ENCODE assay signal across 24 mouse cellular contexts in genomic region chr1:131357213-131357612, GRCm38 (mm10).
"Had no signal": no experiment of that assay in that cellular context is flagged by ENCODE, and none has a peak within 500 bp of the region (broad histone marks: within the 10 kb centered on the region; RNA-seq: fewer than 3 reads in every experiment).

No protein-coding gene starts in this region.

- H3K27ac ChIP-seq: heart, adult 2 months; heart, embryonic 13.5 days; heart, embryonic 15.5 days; hindbrain, embryonic 13.5 days; hindbrain, embryonic 15.5 days; hindbrain, postnatal 0 days; kidney, postnatal 0 days; left cerebral cortex, adult 2 months; limb, embryonic 10.5 days; limb, embryonic 12.5 days; liver, embryonic 12.5 days; liver, embryonic 14.5 days had no signal

- DNase-seq: gastrocnemius, postnatal 14 days; gastrocnemius, postnatal 36 days; heart, adult 11 months; heart, adult 2 months; heart, postnatal 14 days; heart, postnatal 36 days; kidney, adult 11 months; kidney, adult 8-10 months; kidney, postnatal 14 days; kidney, postnatal 36 days; layer of hippocampus, adult 9-11 months had no signal

- H3K4me1 ChIP-seq: heart, embryonic 15.5 days; hindbrain, embryonic 13.5 days; hindbrain, embryonic 15.5 days had no signal

- H3K27me3 ChIP-seq: heart, embryonic 13.5 days; heart, embryonic 15.5 days; hindbrain, embryonic 13.5 days; hindbrain, embryonic 15.5 days; limb, embryonic 12.5 days; liver, embryonic 12.5 days had no signal

- H3K9me3 ChIP-seq: heart, embryonic 13.5 days; heart, embryonic 15.5 days; hindbrain, embryonic 13.5 days; hindbrain, embryonic 15.5 days; limb, embryonic 10.5 days; limb, embryonic 12.5 days; liver, embryonic 12.5 days had no signal

- H3K4me3 ChIP-seq: heart, adult 2 months; heart, embryonic 13.5 days; heart, embryonic 15.5 days; hindbrain, embryonic 13.5 days; hindbrain, embryonic 15.5 days; left cerebral cortex, adult 2 months; limb, embryonic 10.5 days; limb, embryonic 12.5 days; liver, embryonic 12.5 days had no signal

- H3K9ac ChIP-seq: heart, embryonic 13.5 days; heart, embryonic 15.5 days; hindbrain, embryonic 13.5 days; hindbrain, embryonic 15.5 days; limb, embryonic 12.5 days; liver, embryonic 12.5 days; liver, embryonic 14.5 days had no signal

- H3K4me2 ChIP-seq: heart, embryonic 11.5 days; heart, embryonic 13.5 days; heart, embryonic 15.5 days; hindbrain, embryonic 13.5 days; hindbrain, embryonic 15.5 days; limb, embryonic 12.5 days; liver, embryonic 12.5 days had no signal

- ATAC-seq: hindbrain, postnatal 0 days; intestine, embryonic 16.5 days; liver, embryonic 12.5 days had no signal
